Mouse (Mus musculus): ENCODE measurements around the gene Samd7. TPM values are rescaled to one million over a fixed set of nuclear protein-coding genes. Genes with fewer than 3 reads are reported as not detected.

The Samd7 gene
- polyA plus RNA-seq, 1 experiment from 2014 or later = not detected

DNA sequence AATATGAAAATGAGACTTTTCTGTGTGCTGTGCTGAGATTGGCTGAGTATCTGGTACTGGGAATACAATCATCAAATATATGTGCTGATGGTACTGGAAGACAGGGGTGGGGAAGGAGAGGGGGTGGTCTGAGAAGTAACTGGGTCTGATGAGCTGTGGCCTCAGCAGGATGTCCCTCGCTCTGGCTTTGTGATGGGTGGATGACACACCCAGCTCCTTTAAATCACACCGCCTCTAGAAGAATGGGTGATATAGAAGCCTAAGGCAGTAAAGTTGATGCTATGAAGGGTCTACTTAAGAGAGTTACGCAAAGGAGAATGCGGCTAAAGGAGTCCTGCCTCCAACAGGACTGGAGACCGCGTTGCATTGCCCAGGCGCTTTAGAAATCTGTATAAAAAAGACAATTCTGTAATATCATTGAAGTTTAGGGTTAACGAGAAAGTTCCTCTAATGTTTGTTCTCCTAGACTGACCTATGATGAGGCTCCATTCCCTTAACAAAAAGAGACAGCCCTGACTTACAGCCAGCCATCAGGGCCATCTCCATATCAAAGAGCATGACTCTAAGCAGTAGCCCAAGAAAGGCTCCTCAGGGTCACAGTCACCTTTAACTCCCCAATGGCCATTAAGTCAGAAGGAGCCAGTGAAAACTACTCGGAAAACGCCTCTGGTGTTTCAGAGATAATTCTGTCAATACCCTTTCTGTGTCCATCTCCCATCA is 21.8 kb upstream of the Samd7 start:
- 54% methylated on average over 10 of the region's 10 CpGs for WGBS
- Histone ChIP-seq H3K4me3 (no peak overlapping the region), H3K4me1 (replicated peaks) (0 out of 2 replicates have a peak, but pooled peaks cover 5% of the 10 kb centered on the region), H3K27me3 (ENCODE audit: insufficient read depth, poor library complexity, severe bottlenecking) (no peaks in the 10 kb centered on the region), H3K27ac (no peak overlapping the region), H3K9me3 (no peaks in the 10 kb centered on the region), H3K36me3 (no peaks in the 10 kb centered on the region)
- DNase-seq (ENCODE audit: low spot score) = no peak

- Histone ChIP-seq H3K36me3 (no peaks in the 10 kb centered on the region), H3K9me3 (no peaks in the 10 kb centered on the region), H3K4me1 (replicated peaks) (0 out of 2 replicates have a peak, but pooled peaks cover 5% of the 10 kb centered on the region), H3K27ac (no peak overlapping the region), H3K4me3 (no peak overlapping the region), H3K27me3 (ENCODE audit: insufficient read depth, poor library complexity, severe bottlenecking) (no peaks in the 10 kb centered on the region)
- 82% methylated on average over 10 of the region's 10 CpGs for WGBS
- DNase-seq (ENCODE audit: low spot score) = no peak
Observed at GRCm38 (mm10) chr3:30724848-30725465, 21.1 kb upstream of the Samd7 start.

- Histone ChIP-seq H3K36me3 (no peaks in the 10 kb centered on the region), H3K27me3 (ENCODE audit: insufficient read depth, poor library complexity, severe bottlenecking) (no peaks in the 10 kb centered on the region), H3K4me1 (replicated peaks) (0 out of 2 replicates have a peak, but pooled peaks cover 5% of the 10 kb centered on the region), H3K4me3 (no peak overlapping the region), H3K27ac (no peak overlapping the region), H3K9me3 (no peaks in the 10 kb centered on the region)
- 82% methylated on average over 7 of the region's 7 CpGs for WGBS
- no peak for DNase-seq (ENCODE audit: low spot score)
Observed at GRCm38 (mm10) chr3:30725514-30725913, 20.6 kb upstream of the Samd7 start.

GRCm38 (mm10) chr3:30727209-30727608 is 18.9 kb upstream of the Samd7 start:
- DNase-seq (ENCODE audit: low spot score) = no peak
- Histone ChIP-seq H3K9me3 (no peaks in the 10 kb centered on the region), H3K36me3 (no peaks in the 10 kb centered on the region), H3K27me3 (ENCODE audit: insufficient read depth, poor library complexity, severe bottlenecking) (no peaks in the 10 kb centered on the region), H3K27ac (no peak overlapping the region), H3K4me3 (no peak overlapping the region), H3K4me1 (replicated peaks) (0 out of 2 replicates have a peak, but pooled peaks cover 5% of the 10 kb centered on the region)
- WGBS = 81% methylated on average over 4 of the region's 4 CpGs

GRCm38 (mm10) chr3:30729046-30729445 is 17.0 kb upstream of the Samd7 start:
- WGBS = 87% methylated on average over 5 of the region's 5 CpGs

GRCm38 (mm10) chr3:30736809-30737208 is 9.3 kb upstream of the Samd7 start:
- no peak for DNase-seq (ENCODE audit: low spot score)
- Histone ChIP-seq H3K27ac (0 out of 2 replicates have a peak overlapping the region, but pooled peaks have one; percentile 35), H3K9me3 (no peaks in the 10 kb centered on the region), H3K27me3 (ENCODE audit: insufficient read depth, poor library complexity, severe bottlenecking) (no peaks in the 10 kb centered on the region), H3K4me3 (no peak overlapping the region), H3K36me3 (no peaks in the 10 kb centered on the region), H3K4me1 (replicated peaks) (peaks cover 6% of the 10 kb centered on the region; the same call in 1 of the 2 replicates)
- 71% methylated on average over 9 of the region's 9 CpGs for WGBS

More at GRCm38 (mm10) chr3:30729046-30729445, 17.0 kb upstream of the Samd7 start:
- Histone ChIP-seq H3K36me3 (no peaks in the 10 kb centered on the region), H3K27me3 (ENCODE audit: insufficient read depth, poor library complexity, severe bottlenecking) (no peaks in the 10 kb centered on the region), H3K4me3 (no peak overlapping the region), H3K27ac (no peak overlapping the region), H3K9me3 (no peaks in the 10 kb centered on the region), H3K4me1 (replicated peaks) (no peaks in the 10 kb centered on the region)
- no peak for DNase-seq (ENCODE audit: low spot score)

DNA sequence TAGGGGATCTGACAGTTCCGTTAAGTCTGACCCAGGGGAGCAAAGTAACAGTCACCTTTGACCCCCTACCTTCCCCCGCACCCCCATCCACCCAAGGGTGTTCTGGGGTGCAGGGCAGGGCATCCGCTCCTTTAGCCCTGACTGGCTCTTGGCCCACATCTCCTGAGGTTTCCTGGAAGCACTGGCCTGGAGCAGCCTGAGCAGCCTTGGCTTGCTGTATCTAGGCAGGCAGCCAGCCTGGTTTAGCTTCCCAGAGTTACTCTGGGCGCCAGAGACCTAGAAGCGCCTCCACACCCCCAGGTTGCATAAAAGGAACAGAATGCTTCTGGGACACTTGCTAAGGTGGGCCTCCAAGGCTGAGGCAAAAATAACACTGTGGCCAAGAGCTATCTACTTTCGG is 4.8 kb upstream of the Samd7 start:
- Histone ChIP-seq H3K4me1 (replicated peaks) (peaks cover 6% of the 10 kb centered on the region; the same call in 1 of the 2 replicates), H3K27ac (no peak overlapping the region), H3K4me3 (no peak overlapping the region), H3K27me3 (ENCODE audit: insufficient read depth, poor library complexity, severe bottlenecking) (no peaks in the 10 kb centered on the region), H3K36me3 (no peaks in the 10 kb centered on the region), H3K9me3 (0 out of 2 replicates have a peak, but pooled peaks cover 4% of the 10 kb centered on the region)
- 82% methylated on average over 6 of the region's 6 CpGs for WGBS
- DNase-seq (ENCODE audit: low spot score) = no peak

- 0 out of 2 replicates have a peak, but pooled peaks cover 4% of the 10 kb centered on the region for H3K9me3 ChIP-seq
- no peak overlapping the region for H3K27ac ChIP-seq
- no peaks in the 10 kb centered on the region for H3K4me1 ChIP-seq (replicated peaks)
- WGBS = 91% methylated on average over 7 of the region's 7 CpGs
- no peaks in the 10 kb centered on the region for H3K27me3 ChIP-seq (ENCODE audit: insufficient read depth, poor library complexity, severe bottlenecking)
- H3K4me3 ChIP-seq = no peak overlapping the region
- DNase-seq (ENCODE audit: low spot score) = no peak
- H3K36me3 ChIP-seq = no peaks in the 10 kb centered on the region
Observed at GRCm38 (mm10) chr3:30742891-30743290, 3.2 kb upstream of the Samd7 start.

GRCm38 (mm10) chr3:30748316-30748715 is 2.2 kb downstream of the Samd7 start:
- 93% methylated on average over 9 of the region's 9 CpGs for WGBS
- no peaks in the 10 kb centered on the region for H3K36me3 ChIP-seq
- no peaks in the 10 kb centered on the region for H3K4me1 ChIP-seq (replicated peaks)
- H3K9me3 ChIP-seq = 0 out of 2 replicates have a peak, but pooled peaks cover 4% of the 10 kb centered on the region
- DNase-seq (ENCODE audit: low spot score) = no peak
- H3K27me3 ChIP-seq (ENCODE audit: insufficient read depth, poor library complexity, severe bottlenecking) = no peaks in the 10 kb centered on the region
- no peak overlapping the region for H3K4me3 ChIP-seq
- no peak overlapping the region for H3K27ac ChIP-seq

GRCm38 (mm10) chr3:30754696-30755095 is 8.6 kb downstream of the Samd7 start:
- no peak for DNase-seq (ENCODE audit: low spot score)
- H3K27me3 ChIP-seq (ENCODE audit: insufficient read depth, poor library complexity, severe bottlenecking) = no peaks in the 10 kb centered on the region
- no peak overlapping the region for H3K4me3 ChIP-seq
- H3K36me3 ChIP-seq = no peaks in the 10 kb centered on the region
- 93% methylated on average over 4 of the region's 4 CpGs for WGBS
- H3K27ac ChIP-seq = no peak overlapping the region
- H3K9me3 ChIP-seq = no peaks in the 10 kb centered on the region
- no peaks in the 10 kb centered on the region for H3K4me1 ChIP-seq (replicated peaks)

- Histone ChIP-seq H3K9me3 (no peaks in the 10 kb centered on the region), H3K36me3 (no peaks in the 10 kb centered on the region), H3K4me3 (no peak overlapping the region), H3K27ac (no peak overlapping the region), H3K27me3 (ENCODE audit: insufficient read depth, poor library complexity, severe bottlenecking) (no peaks in the 10 kb centered on the region), H3K4me1 (replicated peaks) (no peaks in the 10 kb centered on the region)
- 89% methylated on average over 4 of the region's 4 CpGs for WGBS
- no peak for DNase-seq (ENCODE audit: low spot score)
Observed at GRCm38 (mm10) chr3:30764877-30765276, 18.8 kb downstream of the Samd7 start.

DNA sequence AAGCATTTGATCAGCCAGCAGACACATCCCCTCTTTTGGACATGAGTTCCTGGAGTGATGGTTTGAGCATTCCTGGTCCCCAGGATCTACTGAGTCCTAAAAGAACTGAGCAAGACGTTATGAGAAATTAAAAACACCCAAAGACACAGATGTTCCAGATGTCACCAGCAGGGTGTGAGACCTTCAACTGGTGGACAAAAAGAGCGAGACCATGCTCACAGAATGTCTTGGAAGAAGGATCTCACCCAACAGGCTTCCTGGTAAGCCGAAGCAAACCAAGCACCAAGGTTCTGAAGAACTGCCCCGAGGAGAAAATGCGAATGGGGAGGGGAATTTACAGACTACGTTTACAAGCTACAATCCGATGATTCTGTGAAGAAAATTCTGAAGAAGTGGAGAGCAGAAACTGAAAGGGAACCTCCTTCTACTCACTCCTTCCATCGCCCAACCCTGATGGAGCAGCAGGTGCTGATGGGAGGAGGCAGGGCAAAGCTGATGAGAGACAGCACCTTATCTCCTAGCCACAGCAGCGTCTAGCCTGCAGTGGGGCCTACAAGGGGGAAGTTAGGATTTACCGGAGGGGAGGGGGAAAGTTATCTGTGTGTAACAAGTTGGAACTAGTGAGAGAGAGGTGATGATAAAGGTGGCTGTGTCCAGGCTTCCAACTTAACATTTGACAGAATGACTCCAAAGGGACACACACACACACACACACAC is 19.4 kb downstream of the Samd7 start:
- no peak for DNase-seq (ENCODE audit: low spot score)
- Histone ChIP-seq H3K9me3 (no peaks in the 10 kb centered on the region), H3K36me3 (no peaks in the 10 kb centered on the region), H3K27ac (no peak overlapping the region), H3K4me1 (replicated peaks) (peaks cover 2% of the 10 kb centered on the region; the same call in 1 of the 2 replicates), H3K27me3 (ENCODE audit: insufficient read depth, poor library complexity, severe bottlenecking) (no peaks in the 10 kb centered on the region), H3K4me3 (no peak overlapping the region)
- WGBS = 80% methylated on average over 10 of the region's 10 CpGs

DNA sequence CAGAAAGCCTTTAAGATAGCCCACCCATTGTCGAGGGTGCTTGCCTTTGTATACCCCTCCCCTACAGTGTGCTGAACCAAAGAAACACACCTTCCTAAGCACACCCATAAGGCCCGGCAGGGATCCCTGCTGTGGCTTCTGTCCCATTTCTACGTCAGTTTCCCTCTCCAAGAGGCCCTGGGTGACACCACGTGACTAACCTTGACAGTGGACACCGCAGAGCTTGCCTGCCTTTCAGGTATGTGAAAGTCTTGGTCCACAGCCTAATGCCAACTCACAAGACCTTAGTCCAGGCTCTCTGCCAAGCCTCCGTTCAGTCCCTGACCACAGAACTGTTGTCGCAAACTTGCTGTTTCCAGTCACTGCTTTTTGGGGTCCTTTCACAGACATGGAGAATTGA is 20.1 kb downstream of the Samd7 start:
- Histone ChIP-seq H3K27ac (peak overlapping the region; percentile 53), H3K27me3 (ENCODE audit: insufficient read depth, poor library complexity, severe bottlenecking) (no peaks in the 10 kb centered on the region), H3K4me1 (replicated peaks) (peaks cover 2% of the 10 kb centered on the region; the same call in 1 of the 2 replicates), H3K36me3 (no peaks in the 10 kb centered on the region), H3K9me3 (no peaks in the 10 kb centered on the region), H3K4me3 (no peak overlapping the region)
- WGBS = 84% methylated on average over 7 of the region's 7 CpGs
- no peak for DNase-seq (ENCODE audit: low spot score)
